Mouse (Mus musculus) right cerebral cortex, postnatal 14 days (tissue): ENCODE results near the gene Olfr414.
A peak's percentile ranks its signal among the peaks of the same experiment; 100 is the strongest.

Source experiments
- DNase-seq: peaks from one replicate; pipeline ENCODE4 v3.0.0; 2022

The Olfr414 gene

DNA sequence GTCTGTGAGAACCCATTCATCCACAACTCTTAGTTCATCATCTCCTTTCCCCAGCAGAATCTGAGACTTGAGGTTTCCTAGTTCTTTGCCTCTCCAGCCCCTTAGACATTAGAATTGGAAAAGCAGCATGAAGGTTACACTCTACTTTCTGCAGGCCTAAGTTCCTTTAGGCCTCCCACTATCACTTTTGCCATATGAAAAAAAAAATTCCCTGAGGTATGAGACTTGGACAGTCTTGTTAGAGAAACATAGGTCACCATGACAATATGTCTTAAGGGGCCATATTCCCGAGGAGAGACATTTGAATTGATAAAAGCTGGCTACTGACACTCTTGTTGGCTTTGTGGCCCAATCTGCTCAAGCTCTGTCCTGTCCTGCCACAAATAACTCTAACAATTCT, at the start of gene Olfr414:
TSS of gene Olfr414 (plus strand) at position 301 of the 400 bp plus-strand sequence.
- no peak for DNase-seq

DNA sequence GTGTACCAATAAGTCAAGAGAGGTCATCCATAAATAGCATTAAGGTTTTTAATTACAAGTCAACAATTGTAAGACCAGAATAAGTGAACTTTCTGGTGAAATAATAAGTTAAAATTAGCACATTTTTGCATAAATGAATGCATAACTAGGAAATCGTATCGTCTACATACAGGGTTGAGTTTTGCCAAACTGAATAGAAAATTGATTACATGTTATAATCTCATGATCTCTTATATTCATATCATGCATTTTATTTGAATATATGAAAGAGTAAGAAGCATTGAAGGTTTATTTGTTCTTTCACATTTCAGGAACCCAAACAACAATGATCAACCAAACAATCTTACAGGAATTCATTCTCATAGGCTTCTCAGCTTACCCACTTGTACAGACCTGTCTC, 33.1 kb upstream of the Olfr414 start, which contains the start of gene Olfr248:
TSS of gene Olfr248 (plus strand) at position 301 of the 400 bp plus-strand sequence.
- DNase-seq = no peak

GRCm38 (mm10) chr1:174422959-174423358, 905 bp upstream of the Olfr414 start:
- no peak for DNase-seq

DNA sequence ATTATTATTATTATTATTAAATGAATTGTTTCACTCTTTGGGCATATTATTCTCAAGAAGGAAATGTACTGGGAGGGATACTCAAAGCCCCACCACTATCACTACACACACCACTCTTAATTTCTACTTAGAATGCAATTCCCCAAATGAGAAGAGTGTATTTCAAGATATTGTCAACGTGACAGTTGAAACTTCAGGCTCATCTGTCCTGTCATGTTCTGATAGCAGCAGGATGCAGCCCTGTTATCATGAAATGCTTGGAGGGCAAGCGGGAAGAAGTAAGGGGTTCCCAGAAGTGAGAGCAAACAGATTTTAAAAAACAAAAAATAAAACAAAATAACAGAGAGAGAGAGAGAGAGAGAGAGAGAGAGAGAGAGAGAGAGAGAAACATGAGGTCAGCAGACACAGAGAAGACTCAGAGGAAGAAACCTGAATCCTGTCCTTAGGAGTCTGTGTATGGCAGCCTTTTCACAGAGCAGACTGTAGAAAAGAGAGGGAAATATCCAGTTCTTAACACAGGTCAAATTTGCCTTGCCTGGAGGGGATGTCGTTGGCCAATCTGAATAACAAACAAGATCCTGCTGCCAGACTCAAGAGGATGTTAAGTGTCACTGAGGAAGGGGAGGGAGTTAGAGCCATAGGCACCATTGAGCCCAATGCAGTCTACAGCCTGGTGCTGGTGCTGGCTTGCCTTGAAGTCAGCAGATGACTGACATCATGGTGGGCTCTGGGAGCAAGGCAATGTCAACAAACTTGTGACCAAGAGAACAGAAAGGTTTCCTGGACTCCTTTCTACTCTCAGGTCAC, 2.5 kb downstream of the Olfr414 start:
- DNase-seq = no peak

DNA sequence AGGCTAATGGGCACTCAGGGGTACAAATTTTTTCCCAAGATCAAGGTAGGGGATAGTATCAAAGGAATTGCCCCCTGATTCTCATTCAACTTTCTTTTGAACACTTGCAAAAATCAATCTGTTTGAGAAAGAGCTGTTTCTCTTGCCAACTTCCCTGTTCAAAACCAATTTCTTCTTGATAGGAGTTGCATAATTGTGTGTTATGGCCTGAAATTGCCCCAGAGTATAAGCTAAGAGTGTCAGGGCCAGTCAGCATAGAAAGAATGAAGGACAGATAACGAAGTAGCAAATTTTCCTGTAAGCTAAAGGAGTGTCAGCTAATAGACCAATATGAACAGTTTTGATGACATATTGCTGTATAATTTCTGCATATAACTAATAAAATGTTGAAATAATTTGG, 3.5 kb downstream of the Olfr414 start:
- no peak for DNase-seq

- DNase-seq = no peak
These were observed 4.5 kb downstream of the Olfr414 start for GRCm38 (mm10) chr1:174428407-174428806.

DNA sequence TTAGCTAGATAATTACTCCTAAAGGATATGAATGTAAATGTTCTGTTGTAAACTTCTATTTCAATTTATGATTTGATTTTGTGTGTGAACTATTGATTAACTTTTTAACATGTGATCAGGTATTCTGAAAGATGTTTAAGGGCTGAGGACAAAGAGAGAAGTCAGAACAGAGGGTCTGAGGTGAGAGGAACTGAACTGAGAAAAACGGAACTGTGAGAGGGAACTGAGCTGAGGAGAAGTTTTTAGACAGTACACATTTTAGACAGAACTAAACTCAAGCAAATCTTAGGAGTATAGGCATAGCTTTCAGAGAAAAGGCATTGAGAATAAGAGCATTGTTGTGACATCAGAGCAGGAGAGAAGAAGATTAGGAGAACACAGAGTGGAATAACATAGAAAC, 10.3 kb downstream of the Olfr414 start:
- no peak for DNase-seq

- no peak for DNase-seq
These were observed 17.9 kb downstream of the Olfr414 start, which contains the start of gene Olfr220 for GRCm38 (mm10) chr1:174441782-174442181. TSS of gene Olfr220 (plus strand) at chr1:174442082.

GRCm38 (mm10) chr1:174455100-174455499, 31.2 kb downstream of the Olfr414 start:
- DNase-seq = no peak

- DNase-seq = no peak
These were observed 41.5 kb downstream of the Olfr414 start for GRCm38 (mm10) chr1:174465385-174465784.

- no peak for DNase-seq
These were observed 42.4 kb downstream of the Olfr414 start for GRCm38 (mm10) chr1:174466240-174466639.

DNA sequence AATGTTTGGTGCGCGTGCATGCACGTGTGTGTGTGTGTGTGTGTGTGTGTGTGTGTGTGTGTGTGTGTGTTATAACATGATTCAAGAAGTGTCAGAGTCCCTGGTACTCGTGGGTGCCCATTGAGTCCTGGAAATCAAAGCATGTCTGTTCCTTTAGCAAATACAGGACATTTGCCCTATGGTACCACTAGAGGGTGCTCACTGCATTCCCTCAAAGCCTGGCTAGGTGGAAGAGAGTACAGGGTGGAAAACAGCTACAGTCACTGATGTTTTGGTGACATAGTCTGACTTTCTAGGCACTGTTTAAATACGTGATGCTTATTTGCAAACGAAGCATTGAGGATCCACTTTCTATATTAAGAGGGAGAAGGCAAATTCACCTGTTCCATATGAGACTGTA, 45.9 kb downstream of the Olfr414 start:
- DNase-seq = peak; percentile 12

GRCm38 (mm10) chr1:174482567-174482966, 58.7 kb downstream of the Olfr414 start:
- peak; percentile 15 for DNase-seq
